Mouse (Mus musculus) frontal cortex, postnatal 14 days (tissue): Measurements from ENCODE around the gene Dlg1.

ENCODE experiments used
- DNase-seq, 2 experiments: peaks; one replicate each; pipeline ENCODE4 v3.0.0; 2022; ENCODE audit warnings: low spot score in 2 of 2

Gene Dlg1

DNA sequence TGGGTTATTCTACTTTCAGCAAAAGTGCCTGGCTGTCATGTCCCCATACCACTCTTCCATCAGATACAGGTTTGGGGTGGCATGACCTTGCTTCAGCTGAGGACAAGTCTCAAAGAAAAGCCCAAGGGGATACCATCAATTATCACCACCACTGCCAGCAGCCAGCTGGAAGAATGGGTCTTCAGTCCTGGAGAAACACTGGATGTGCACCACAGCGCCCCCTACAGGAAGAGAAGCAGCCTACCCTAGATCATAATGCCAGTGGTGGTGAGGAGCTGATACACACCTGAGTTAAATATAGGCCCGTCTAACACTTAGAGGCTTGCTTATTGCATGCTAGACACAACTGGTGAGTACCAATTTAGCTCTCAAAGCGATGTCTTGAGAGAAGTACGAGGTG, 242.1 kb downstream of the Dlg1 start:
- no peak for DNase-seq

DNA sequence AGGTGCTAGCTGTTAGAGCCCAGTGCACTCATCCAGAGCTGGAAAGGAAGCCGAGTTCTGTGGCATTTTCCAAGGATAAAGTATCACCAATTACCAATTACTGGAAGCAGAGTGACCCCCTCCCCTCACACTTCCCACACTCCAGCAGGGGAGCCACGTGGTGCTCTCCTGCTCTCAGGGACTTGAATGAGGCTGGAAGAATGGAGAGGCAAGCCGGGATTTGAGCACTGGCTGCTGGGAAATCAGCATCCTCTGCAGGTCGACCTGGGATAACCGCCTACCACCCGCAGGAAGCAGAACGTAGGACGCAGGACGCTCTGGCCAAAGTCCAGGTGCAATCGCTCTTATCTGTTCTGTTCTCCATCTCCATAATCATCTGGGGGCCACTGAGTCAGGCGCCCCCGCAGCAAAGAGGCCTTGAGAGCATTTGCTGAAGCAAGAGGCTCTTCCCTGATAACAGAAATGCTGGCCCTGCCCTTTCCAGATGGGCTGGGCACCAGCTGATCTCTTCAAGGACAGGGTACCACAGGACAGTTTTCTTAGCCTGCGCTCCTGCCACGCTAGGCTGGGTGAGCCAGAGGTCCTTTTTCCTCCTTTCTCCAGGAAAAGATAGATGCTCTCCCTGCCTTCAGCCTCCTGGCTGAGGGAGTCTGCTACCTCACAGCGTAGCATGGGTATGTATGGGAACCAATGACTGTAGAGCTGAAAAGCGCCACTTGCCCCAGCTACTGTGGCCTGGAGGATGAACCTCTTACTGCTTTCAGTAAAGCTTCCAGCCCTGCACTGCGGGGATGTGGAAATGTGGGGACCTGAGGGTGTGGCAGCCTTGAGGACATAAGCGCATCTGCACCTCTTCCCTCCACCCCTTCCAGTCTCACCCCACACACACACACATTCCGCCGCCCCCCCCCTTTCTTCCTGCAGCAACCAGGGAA, 242.9 kb downstream of the Dlg1 start:
- no peak for DNase-seq

DNA sequence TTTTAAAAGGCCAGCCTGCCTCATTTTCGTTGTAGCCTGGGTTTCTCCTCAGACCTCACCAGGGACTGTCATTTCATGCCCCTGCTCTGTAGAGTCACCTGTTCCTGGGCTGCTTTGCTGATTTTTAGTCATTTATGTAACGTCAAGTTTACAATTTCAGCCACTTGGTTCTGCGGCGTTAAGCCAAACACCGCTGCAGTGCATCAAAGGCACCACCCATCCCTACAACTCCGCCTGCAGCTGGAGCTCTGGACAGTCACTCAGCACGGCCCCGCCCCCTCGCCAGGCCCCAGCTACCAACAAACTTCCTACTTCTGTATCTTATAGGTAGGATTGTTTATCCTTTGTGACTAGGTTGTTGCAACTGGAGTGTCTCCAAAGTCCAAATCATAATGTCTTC, 243.7 kb downstream of the Dlg1 start:
- DNase-seq: no peak

DNA sequence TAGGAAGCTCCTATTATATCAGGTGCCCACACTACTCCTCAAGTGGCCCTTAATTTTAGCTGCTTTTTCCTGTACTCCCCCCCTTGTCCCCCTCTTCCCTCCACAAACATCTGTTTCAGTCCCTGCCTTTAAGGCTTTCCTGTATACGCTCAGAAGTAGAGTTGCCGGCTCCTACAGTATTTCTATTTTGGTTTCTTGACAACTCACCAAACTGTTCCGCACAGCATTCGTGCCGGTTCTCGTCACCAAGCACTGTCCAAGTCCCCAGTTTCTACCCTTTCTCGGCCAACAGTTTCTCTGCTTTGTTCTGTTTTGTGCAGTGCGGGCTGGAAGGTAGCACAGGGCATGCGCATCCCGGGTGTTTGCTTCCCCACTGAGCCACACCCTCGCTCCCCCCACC, 245.7 kb downstream of the Dlg1 start:
- DNase-seq: no peak

DNA sequence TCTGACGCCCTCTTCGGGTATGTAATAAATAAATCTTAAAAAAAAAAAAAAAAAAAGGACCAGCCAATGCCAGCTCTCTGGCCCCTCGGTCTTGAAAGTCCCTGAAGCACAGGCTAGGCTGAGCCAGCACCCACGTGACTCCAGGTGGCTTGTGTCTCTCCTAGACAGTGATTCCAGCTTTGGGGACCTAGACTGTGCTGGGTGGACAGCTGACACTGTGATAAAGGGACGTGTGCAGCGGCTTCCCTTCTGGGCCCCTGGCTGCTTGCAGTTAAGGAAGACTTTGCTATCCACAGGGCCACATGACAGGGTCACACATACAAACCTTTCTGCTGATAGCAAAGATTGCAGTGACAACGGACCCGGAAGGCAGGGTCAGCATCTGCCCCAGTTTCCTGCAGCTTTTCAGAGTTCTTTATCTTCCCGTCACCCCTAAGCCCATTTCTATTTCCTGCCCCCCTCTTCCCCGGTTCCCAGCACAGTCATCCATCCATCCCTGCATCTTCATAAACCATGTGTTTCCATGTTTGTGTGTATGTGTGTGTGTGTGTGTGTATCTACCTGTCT, 247.1 kb downstream of the Dlg1 start:
- no peak for DNase-seq

DNA sequence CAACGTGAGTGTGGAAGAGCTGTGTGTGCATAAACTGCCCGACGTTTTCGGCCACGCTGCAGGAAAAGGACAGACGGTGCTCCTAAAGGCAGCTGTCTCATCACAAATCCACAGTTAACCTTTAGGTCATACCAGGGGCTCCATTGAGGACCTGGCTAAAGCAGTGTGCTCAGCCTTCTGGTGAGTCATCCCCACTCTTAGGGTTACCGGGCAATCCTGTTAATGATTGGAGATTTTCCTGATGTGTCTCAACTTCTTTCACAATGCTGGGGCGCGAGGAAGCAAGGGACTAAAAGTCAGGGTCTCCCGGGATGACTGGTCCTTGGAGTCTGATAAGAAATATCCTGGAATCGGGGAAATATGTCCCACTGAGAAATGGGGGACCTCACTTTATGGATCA, 254.5 kb downstream of the Dlg1 start:
- DNase-seq: no peak

DNA sequence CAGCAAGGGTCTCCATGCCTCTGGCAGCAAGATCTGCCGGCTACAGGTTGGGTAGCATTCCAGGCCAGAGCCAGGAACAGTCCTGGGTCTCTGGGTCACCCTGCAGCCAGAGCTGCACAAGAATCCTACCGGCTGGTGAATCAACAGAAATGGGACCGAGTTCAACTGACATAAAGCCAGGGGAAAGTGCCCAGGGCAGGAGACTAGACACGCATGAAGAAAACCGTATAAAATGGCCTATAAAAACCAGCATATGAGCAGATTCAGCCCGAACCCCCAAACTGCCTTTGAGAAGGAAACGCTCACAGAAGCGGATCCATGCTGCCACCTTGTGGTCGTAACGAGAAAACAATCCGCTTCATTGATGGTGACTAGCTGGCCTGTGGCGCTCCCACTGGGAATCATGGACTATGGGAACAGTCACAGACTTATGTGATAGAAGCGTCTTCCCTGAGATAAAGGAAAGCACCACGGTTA, 255.0 kb downstream of the Dlg1 start:
- DNase-seq: peak; percentile 80 to 84

DNA sequence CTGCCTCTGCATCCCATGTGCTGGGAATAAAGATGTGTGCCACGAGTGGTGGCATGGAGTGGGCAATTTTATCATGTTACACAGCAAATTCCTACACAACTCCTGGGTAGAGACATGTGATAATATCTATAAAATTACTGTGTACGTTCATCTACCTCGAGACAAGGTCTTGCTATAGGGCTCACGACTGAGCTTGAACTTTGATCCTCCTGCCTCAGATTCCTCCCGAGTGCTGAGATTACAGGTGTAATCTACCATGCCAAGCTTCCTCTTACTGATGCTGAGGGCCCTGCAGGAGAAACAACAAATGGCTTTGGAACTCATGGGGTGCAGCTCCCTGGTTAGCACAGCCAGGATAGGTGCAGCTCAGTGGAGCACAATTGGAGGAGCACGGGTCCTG, 261.1 kb downstream of the Dlg1 start:
- no peak for DNase-seq
